Mouse (Mus musculus) lung, postnatal 25 days (tissue): Measurements from ENCODE around the gene Cib2.
"Not testable (repeated sequence)": the region's sequence is repeated elsewhere in the genome, so short reads cannot be mapped to it uniquely, and the experiment has no call there.

ENCODE experiments used
- DNase-seq: peaks from one replicate; pipeline ENCODE4 v3.0.0; 2022; ENCODE audit warnings: low spot score

Cib2 gene

GRCm38 (mm10) chr9:54559771-54560471, at the start of gene Cib2:
Gene Cib2 (minus strand): TSS chr9:54560218.
- peak; percentile 88 for DNase-seq

GRCm38 (mm10) chr9:54604886-54605285, 44.9 kb upstream of the Cib2 start:
- DNase-seq, result peak; percentile 67

- DNase-seq, result no peak
Measured at GRCm38 (mm10) chr9:54604131-54604654, 44.2 kb upstream of the Cib2 start.

DNA sequence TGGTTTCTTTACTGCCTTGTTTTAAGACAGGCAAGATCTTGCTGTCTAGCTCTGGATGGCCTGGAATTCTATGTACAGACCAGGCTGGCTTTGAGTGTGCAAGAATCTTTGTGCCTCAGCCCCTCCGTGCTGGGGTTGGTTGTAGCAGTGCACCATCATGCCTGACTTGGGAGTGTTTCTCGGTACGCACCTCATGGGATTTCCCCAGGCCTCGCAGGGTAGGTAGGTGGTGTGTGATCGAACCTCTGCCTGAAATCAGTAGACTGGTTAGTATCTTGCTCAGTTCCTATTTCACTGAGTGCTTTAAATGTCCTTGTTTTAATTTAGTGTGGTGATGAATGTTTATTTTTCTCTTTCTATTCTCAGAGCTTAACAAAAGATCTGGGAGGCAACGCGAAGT, 42.9 kb upstream of the Cib2 start:
- no peak for DNase-seq

GRCm38 (mm10) chr9:54602386-54602785, 42.4 kb upstream of the Cib2 start:
- no peak for DNase-seq

DNA sequence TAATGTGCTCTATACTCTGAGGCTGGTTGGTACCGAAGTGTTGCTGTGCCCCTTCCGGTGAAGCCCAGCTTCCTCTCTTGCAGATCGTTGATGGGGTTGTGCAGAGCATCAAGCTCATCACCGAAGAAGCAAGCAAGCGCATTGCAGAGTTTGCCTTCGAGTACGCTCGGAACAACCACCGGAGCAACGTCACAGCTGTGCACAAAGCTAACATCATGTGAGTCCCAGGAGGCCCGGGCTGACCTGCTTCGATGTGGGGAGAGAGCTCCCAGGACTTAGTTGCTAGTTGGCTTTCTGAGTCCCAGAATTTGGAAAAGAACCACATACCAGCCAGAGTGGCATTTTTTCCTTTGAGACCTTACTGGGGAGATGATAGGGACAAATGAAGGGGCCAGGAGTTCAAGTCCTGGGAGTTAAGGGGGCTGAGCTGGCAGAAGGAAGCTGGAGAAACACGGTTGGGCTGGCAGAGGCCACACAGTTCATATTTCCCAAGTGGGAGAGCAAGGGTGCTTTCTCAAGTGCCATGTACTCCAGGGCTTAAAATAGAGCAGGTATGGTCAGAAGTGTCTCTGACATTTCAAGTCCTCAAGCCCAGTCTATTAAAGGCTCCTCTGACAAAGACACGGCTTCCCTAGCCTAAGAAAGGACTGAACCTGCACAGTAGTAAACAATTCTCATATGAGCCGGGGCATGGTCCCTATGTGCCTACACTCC, 36.9 kb upstream of the Cib2 start:
- peak; percentile 46 for DNase-seq

DNA sequence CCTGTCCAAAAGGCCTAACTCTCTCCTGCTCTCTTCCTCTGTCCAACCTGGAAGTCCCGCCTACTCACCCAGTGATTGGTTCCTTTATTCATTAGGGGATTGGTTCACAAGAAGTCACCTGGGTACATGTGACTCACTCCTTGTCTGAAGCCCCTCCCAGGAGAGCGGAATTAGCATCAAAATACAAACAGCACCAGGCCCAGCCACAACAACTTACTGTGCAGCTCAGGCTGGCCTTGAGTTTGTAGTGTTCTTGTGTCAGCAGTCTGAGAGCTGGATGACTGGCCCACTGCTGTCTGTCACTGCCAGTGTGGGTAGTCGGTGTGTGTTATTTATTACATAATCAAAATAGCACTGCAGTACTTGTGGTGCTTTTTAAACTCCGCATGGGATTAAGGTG, 33.6 kb upstream of the Cib2 start:
- DNase-seq, result not testable (repeated sequence)

GRCm38 (mm10) chr9:54587863-54588262, 27.8 kb upstream of the Cib2 start:
- no peak for DNase-seq

DNA sequence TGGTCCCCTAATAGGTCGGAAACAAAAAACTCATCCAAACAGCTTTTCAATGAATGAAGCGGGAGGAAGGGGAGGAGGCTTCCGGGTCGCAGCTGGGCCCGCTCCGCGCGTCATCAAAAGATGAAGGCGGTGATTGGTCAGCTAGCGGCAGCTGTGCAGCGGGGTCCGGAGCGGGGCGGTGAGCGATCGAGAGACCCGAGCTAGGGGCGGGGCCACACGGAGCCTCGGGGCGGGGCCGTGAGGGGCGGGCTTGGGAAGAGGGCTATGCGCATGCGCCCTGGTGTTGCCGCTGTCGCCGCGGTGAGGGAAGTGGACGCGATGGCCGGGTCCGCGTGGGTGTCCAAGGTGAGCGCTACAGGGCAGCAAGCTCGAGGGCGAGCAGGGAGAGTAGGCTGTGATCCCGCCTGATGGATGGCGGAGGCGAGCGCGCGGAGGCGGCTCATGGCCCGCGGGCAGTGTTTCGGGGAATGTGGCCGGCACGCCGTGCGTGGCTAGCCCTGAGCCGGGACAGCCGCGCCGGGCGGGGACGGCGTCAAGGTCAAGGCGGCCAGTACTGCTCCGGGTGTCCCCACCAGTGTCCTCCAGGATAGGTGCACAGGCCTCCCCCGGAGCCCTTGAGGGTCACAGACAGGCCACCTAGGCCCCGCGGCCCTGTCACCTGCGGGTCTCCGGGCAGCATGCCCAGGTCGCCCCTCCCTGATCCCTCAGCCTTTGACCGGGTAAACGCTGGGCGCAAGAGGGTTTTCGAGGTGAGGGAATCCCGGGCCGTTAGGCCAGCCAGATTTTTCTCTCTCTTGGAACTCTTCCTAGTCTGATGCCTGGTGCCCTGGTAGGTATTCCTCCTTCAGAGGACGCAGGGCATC, 26.4 kb upstream of the Cib2 start, which contains the start of gene Idh3a:
Gene Idh3a, plus strand, starts transcription at position 136 of the 863 bp plus-strand sequence.
- DNase-seq, result peak; percentile 98

GRCm38 (mm10) chr9:54585839-54586198, 25.8 kb upstream of the Cib2 start:
- no peak for DNase-seq

DNA sequence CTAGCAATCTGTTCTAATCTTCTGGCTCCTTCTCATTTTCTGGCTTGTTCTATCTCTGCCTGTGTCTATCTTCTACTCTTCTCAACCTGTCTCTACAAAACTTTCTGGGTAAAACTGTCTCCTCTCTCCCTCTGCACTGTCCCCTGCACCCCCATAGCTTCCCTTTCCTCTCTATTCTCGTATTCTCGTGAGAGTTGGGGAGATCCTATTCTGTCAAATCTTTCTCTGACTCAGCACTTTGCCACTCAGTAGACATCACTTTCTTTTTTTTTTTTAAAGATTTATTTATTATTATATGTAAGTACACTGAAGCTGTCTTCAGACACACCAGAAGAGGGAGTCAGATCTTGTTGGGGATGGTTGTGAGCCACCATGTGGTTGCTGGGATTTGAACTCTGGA, 24.1 kb upstream of the Cib2 start:
- not testable (repeated sequence) for DNase-seq

DNA sequence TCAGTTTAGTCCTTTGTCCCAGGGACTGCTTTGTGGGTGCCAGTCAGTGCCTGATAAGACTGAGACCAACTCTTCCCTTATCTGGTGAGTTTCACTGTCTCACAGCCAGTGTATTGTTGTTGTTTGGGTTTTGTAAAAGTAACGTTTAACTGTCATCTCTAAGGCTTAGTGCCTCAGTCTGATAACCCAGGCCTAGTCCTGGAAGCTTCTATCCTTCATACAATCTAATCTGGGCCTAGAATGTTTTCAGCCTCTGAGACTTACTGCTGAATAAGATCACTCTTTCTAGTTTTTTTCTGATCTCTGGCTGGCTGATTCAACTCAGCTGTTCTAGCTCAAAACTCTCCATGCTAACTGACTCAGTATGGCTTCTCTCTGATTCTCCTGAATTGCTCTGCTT, 23.7 kb upstream of the Cib2 start:
- no peak for DNase-seq

DNA sequence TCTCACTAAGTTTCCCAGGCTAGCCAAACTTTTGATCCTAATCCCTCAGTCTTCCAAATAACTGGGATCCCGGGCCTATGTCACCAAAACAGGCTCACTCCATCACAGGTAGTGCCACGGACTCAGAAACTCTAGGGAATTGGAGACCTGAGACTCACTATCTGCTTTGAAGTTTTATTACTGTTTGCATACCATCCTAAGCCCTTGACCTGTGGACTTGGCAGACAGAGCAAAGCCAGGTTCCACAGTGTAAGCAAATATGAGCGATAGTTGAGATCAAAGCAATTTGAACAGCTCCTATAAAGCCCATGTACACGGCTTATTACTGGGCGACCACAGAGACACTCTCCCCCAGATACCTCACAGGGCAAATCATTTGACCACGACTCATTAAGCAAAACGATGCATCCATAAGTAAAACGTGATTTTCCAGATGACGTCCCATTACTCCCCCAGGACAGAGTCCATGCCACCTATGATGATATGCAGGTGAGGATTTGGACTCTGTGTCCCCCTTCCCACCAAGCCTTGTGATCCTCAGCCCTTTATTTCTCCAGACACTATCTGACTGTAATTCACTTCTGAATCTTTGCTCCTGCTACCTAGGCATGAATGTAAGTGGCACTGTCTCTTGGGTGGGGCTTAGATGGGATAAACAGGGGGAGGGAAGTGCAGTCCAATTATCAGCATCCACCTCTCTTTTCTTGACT, 11.3 kb upstream of the Cib2 start:
- peak; percentile 12 for DNase-seq

DNA sequence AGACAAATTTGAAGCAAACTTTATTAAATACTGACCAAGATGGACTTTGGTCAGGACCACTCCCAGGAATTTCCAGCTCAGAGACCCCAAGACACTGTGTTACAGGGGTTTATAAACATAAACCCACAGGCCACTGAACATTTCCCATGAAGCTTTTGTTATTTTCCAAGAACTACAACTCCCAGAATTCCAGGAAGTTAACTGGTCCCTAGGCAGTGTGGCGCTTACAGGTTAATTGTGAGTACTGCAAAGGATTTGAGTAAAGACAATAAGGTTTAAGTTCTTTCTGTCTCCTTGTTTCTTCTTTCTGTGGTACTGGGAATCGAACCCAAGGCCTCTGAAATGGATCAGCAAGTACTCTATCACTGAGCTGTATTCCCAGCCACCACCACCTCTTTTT, 8.7 kb upstream of the Cib2 start:
- no peak for DNase-seq

DNA sequence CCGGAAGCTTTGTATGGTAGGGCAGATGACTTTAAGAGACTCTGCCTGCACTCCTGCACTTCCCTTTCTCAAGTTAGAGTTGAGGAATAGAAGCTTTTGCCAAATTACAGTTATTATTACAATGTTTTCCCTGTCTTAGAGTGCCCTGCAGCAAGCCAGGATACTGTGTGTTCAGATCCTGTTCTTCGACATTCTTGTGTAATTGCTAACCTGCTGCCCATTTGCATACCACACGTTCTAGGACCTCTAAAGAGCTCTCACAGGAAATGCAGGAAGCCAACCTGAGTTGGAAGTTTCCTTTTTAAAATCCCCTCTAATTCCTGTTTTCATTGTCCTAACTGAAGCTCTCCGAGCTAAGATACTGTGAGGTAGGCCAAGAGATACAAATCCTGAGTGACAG, 6.9 kb upstream of the Cib2 start:
- DNase-seq, result peak; percentile 74

- no peak for DNase-seq
Measured at GRCm38 (mm10) chr9:54560831-54561601, 998 bp upstream of the Cib2 start.

DNA sequence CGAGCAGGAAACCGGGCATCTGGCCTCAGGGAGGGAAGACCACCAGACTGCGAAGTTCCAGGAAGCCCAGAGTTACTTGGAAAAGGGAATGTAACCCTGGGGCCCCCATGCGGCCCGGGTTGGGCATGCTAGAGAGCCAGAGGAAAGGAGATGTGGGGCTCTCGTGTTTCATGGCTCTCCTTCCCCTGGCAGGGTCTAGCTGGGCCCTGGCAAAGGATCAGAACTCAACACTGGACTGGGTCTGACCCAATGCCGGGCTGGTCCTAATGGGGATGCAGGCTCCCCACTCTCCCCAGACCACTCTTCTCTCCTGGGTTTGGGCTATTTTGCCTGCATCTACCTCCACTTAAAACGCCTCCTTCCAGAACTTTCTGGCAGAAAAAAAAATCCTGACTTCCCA, 1.3 kb downstream of the Cib2 start:
- no peak for DNase-seq

- DNase-seq, result no peak
Measured at GRCm38 (mm10) chr9:54555044-54555443, 5.0 kb downstream of the Cib2 start.

DNA sequence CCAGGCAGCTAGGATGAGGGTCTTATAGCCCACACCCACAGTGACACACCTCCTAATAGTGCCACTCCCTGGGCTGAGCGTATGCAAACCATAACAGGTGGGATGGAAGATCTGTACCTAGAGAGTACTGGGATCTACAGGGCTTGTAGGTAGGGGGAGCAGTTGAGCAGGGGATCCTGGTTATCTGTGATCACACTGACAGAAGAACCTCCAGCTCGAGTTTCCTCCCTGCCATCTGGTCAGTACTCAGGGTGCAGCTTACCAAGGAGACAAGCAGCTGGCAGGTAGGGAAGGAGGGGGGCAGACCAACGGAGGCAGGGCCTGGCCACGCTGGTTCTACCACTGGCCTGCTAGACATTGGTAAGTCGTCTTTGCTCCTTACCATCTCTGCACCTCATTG, 7.6 kb downstream of the Cib2 start:
- peak; percentile 25 for DNase-seq

- DNase-seq, result no peak
Measured at GRCm38 (mm10) chr9:54549433-54549832, 10.6 kb downstream of the Cib2 start.

- peak; percentile 54 for DNase-seq
Measured at GRCm38 (mm10) chr9:54547536-54547935, 12.5 kb downstream of the Cib2 start.
